Mouse (Mus musculus) inflammation-experienced regulatory T-cells, adult 16 weeks (primary cell): ENCODE data around the gene Rnf222. TPM values are rescaled to one million over a fixed set of nuclear protein-coding genes. Genes with fewer than 3 reads are reported as not detected.

Source experiments
- polyA plus RNA-seq: library from polyadenylated mRNA; unstranded; fragments of 100-300 nt; shearing (Covaris generic); gene quantifications from one replicate; pipeline ENCODE4 v1.2.1, GENCODE M21; 2017

Gene Rnf222
- not detected for polyA plus RNA-seq

DNA sequence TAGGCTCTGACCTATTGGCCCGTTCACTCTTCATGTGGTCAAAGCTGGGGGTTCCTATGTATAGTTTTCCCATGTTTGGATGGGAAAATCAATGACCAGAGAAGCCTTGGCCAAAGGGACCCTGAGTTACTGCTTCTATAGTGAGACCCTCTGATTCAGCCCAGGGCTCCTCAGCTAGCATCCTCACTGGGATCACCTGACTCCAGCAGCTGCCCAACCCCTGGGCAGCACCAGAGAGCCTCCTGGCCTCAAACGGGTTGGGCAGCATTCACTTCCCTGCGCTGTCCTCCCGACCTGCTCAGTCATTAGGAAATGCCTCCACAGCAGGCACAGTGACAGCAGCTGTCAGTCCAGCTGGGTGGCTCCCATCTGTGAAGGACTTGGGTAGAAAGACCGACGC lies at the start of gene Rnf222:
TSS of gene Rnf222 (plus strand) at position 301 of the 400 bp plus-strand sequence.

GRCm38 (mm10) chr11:68871748-68872147 lies 16.6 kb upstream of the Rnf222 start, which contains the start of gene Ndel1:
Gene Ndel1 (minus strand): TSS chr11:68871858.

DNA sequence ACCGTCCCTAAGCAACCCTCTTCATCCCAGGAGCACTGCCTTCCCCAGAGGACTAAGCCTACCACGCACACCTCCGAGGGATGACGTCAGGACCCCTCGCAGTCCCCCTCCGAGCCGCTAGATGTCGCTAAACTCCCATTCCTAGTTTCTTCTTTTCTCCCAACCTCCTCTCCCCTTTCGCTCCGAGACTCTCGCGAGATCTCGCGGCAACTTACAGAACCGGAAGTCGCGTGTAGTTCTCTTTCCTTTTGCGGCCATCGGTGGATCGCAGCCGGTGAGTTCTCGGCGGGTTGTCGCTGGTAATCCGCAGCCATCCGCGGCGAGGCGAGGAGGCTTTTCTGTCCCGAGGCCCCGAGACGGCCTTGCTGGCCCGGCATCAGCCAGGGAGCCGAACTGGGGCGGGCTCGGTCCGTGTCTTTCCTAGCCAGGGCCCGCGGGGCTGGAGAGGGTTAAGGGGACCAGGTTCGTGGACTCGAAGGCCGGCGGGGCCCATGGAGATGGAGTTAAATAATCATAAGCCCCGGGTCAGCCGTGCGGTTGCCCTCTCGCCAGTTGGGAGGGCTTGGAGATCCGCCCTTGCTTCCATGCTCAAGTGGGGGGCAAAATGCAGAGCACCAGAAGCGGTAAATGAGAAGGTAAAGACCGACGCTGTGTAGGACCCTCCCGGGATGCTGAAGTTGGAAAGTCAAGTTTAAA lies 13.1 kb downstream of the Rnf222 start, which contains the start of gene Rpl26:
TSS of gene Rpl26 (plus strand) at position 233 of the 696 bp plus-strand sequence.

GRCm38 (mm10) chr11:68926981-68927380 lies 38.6 kb downstream of the Rnf222 start, which contains the start of gene Odf4:
Gene Odf4 (minus strand): TSS chr11:68927081.

Other genes with a start within 250 kb of the Rnf222 start
- gene Myh10, start 197.0 kb upstream of the Rnf222 start, polyA plus RNA-seq: 0.62 TPM
- 74.0 TPM for gene Ndel1, start 16.7 kb upstream of the Rnf222 start, polyA plus RNA-seq
- gene Rpl26, start 13.0 kb downstream of the Rnf222 start, polyA plus RNA-seq: 813 TPM
- not detected for gene Odf4, start 38.5 kb downstream of the Rnf222 start, polyA plus RNA-seq
- gene Arhgef15, start 68.9 kb downstream of the Rnf222 start, polyA plus RNA-seq: 0.16 TPM
- gene Slc25a35, start 79.6 kb downstream of the Rnf222 start, polyA plus RNA-seq: 11.0 TPM
- gene Rangrf, start 86.6 kb downstream of the Rnf222 start, polyA plus RNA-seq: 35.2 TPM
- 5.3 TPM for gene Pfas, start 119.9 kb downstream of the Rnf222 start, polyA plus RNA-seq
- gene Ctc1, start 127.4 kb downstream of the Rnf222 start, polyA plus RNA-seq: 29.3 TPM
- gene Aurkb, start 157.1 kb downstream of the Rnf222 start, polyA plus RNA-seq: 11.1 TPM
- 6.5 TPM for gene Borcs6, start 171.2 kb downstream of the Rnf222 start, polyA plus RNA-seq
- gene Tmem107, start 182.3 kb downstream of the Rnf222 start, polyA plus RNA-seq: 3.6 TPM
- 71.4 TPM for gene Vamp2, start 199.9 kb downstream of the Rnf222 start, polyA plus RNA-seq
- 9.8 TPM for gene Per1, start 206.7 kb downstream of the Rnf222 start, polyA plus RNA-seq
- not detected for gene Hes7, start 231.9 kb downstream of the Rnf222 start, polyA plus RNA-seq
- gene 9130213A22Rik, start 234.0 kb downstream of the Rnf222 start, polyA plus RNA-seq: 0.18 TPM
- 0.10 TPM for gene Aloxe3, start 237.3 kb downstream of the Rnf222 start, polyA plus RNA-seq